ENCODE assay signal across 10 mouse cellular contexts in genomic region chr19:47886617-47887016, GRCm38 (mm10). TPM values are rescaled to one million over a fixed set of nuclear protein-coding genes. Genes with fewer than 3 reads are reported as not detected.
A peak's percentile ranks its signal among the peaks of the same experiment; 100 is the strongest.
DNase-seq lines count a peak whose midpoint lies in the region; ATAC-seq and TF ChIP-seq lines count a peak whose summit lies in the region.
"Had no signal": no experiment of that assay in that cellular context is flagged by ENCODE, and none has a peak within 500 bp of the region (broad histone marks: within the 10 kb centered on the region; RNA-seq: fewer than 3 reads in every experiment).

No protein-coding gene starts in this region.

- no peak for DNase-seq in thymus, adult 2 months
- no peak for DNase-seq in thymus, postnatal 14 days
- no peak for DNase-seq in layer of hippocampus, postnatal 14 days (ENCODE audit: low spot score in 2 of 2)
- no peak for DNase-seq in embryo, embryonic 10 days (ENCODE audit: low spot score)
- DNase-seq: cerebellum, postnatal 25 days; gastrocnemius, postnatal 14 days had no signal

- no peaks in the 10 kb centered on the region for H3K27me3 ChIP-seq in thymus, adult 2 months (ENCODE audit: control insufficient read depth, insufficient read depth, low read length)
- H3K27me3 ChIP-seq in intestine, embryonic 15.5 days (replicated peaks), result no peaks in the 10 kb centered on the region
- no peaks in the 10 kb centered on the region for H3K27me3 ChIP-seq in limb, embryonic 15.5 days

- peaks cover 43% of the 10 kb centered on the region for H3K4me1 ChIP-seq in thymus, adult 2 months (replicated peaks; ENCODE audit: control insufficient read depth, insufficient read depth, low read length)
- peaks cover 13% of the 10 kb centered on the region; the same call in 1 of the 2 replicates for H3K4me1 ChIP-seq in intestine, embryonic 15.5 days (replicated peaks)
- peaks cover 32% of the 10 kb centered on the region for H3K4me1 ChIP-seq in limb, embryonic 15.5 days

- H3K9me3 ChIP-seq in intestine, embryonic 15.5 days, result no peaks in the 10 kb centered on the region
- H3K9me3 ChIP-seq in limb, embryonic 15.5 days, result no peaks in the 10 kb centered on the region

- TF ChIP-seq POLR2A in thymus, adult 2 months (IDR thresholded peaks at IDR 0.05; ENCODE audit: control insufficient read depth, extremely low read depth, insufficient read depth, low read length, poor library complexity), result no peak

- no peaks in the 10 kb centered on the region for H3K36me3 ChIP-seq in thymus, adult 2 months (ENCODE audit: control insufficient read depth, insufficient read depth, low read length)
- H3K36me3 ChIP-seq in intestine, embryonic 15.5 days, result no peaks in the 10 kb centered on the region
- H3K36me3 ChIP-seq in limb, embryonic 15.5 days, result no peaks in the 10 kb centered on the region

- no peak for TF ChIP-seq CTCF in thymus, adult 2 months (IDR thresholded peaks at IDR 0.05; ENCODE audit: borderline replicate concordance, control insufficient read depth, extremely low read depth, insufficient read depth, low read length, poor library complexity)

- 0 out of 2 replicates have a peak, but pooled peaks have one; percentile 37 for ATAC-seq in intestine, embryonic 15.5 days
- ATAC-seq in limb, embryonic 15.5 days (ENCODE audit: insufficient number of reproducible peaks, low FRiP score, low TSS enrichment, low read depth), result no peak
- no peak for ATAC-seq in erythroid progenitor cell, adult 5-6 weeks (replicated peaks; ENCODE audit: low FRiP score, poor library complexity, severe bottlenecking)

- peak overlapping the region; percentile 89; the same call in 1 of the 2 replicates for H3K27ac ChIP-seq in thymus, adult 2 months (ENCODE audit: control insufficient read depth, insufficient read depth, low read length)
- no peak overlapping the region for H3K27ac ChIP-seq in intestine, embryonic 15.5 days
- peak overlapping the region; percentile 38; the same call in 1 of the 2 replicates for H3K27ac ChIP-seq in limb, embryonic 15.5 days
- H3K27ac ChIP-seq: macrophage had no signal

- H3K9ac ChIP-seq in intestine, embryonic 15.5 days, result no peak overlapping the region
- no peak overlapping the region for H3K9ac ChIP-seq in limb, embryonic 15.5 days

- 73% methylated on average over 7 of the region's 7 CpGs for WGBS in thymus, adult 2 months
- 33% methylated on average over 7 of the region's 7 CpGs for WGBS in intestine, embryonic 15.5 days
- 36% methylated on average over 7 of the region's 7 CpGs for WGBS in limb, embryonic 15.5 days

- no peak overlapping the region for H3K4me2 ChIP-seq in intestine, embryonic 15.5 days (replicated peaks)
- no peak overlapping the region for H3K4me2 ChIP-seq in limb, embryonic 15.5 days

- H3K4me3 ChIP-seq in thymus, adult 2 months (ENCODE audit: control insufficient read depth, insufficient read depth, low read length), result no peak overlapping the region
- H3K4me3 ChIP-seq in intestine, embryonic 15.5 days (replicated peaks), result no peak overlapping the region
- no peak overlapping the region for H3K4me3 ChIP-seq in limb, embryonic 15.5 days

RNA-seq across cellular contexts. Expression of gene Gsto2, which starts 21.3 kb away (rescaled TPM):
- polyA plus RNA-seq in thymus, adult 2 months (2012; rRNA removed), result 0.14 and 0.84 TPM in 2 replicates
- 0.68 and 0.97 TPM in 2 replicates for polyA plus RNA-seq in intestine, embryonic 15.5 days (2015; fragmentation: Nextera tagmentation; extraction: Ambion mirVana)
- 1.1 and 1.3 TPM in 2 replicates for polyA plus RNA-seq in limb, embryonic 15.5 days (2015; fragmentation: Nextera tagmentation; extraction: Ambion mirVana)
- total RNA-seq in erythroid progenitor cell, adult 5-6 weeks (2015; ENCODE audit: low replicate concordance), result not detected in 2 replicates
- not detected in 2 replicates for total RNA-seq in erythroid progenitor cell, adult 5-6 weeks (2017; ENCODE audit: low replicate concordance)
- 1 to 10 TPM; 1.8 to 3.0 TPM for total RNA-seq in layer of hippocampus, postnatal 14 days (2021)

RNA-seq across cellular contexts. Expression of gene Gsto1, which starts 31.8 kb away (rescaled TPM):
- polyA plus RNA-seq in thymus, adult 2 months (2012; rRNA removed), result 20.4 and 30.4 TPM in 2 replicates
- polyA plus RNA-seq in intestine, embryonic 15.5 days (2015; fragmentation: Nextera tagmentation; extraction: Ambion mirVana), result 468 and 476 TPM in 2 replicates
- polyA plus RNA-seq in limb, embryonic 15.5 days (2015; fragmentation: Nextera tagmentation; extraction: Ambion mirVana), result 227 and 249 TPM in 2 replicates
- 44.0 and 62.5 TPM in 2 replicates for total RNA-seq in erythroid progenitor cell, adult 5-6 weeks (2015; ENCODE audit: low replicate concordance)
- 11.0 and 26.1 TPM in 2 replicates for total RNA-seq in erythroid progenitor cell, adult 5-6 weeks (2017; ENCODE audit: low replicate concordance)
- 10 to 100 TPM; 74.0 to 77.7 TPM for total RNA-seq in layer of hippocampus, postnatal 14 days (2021)

RNA-seq across cellular contexts. Expression of gene Cfap43, which starts 32.5 kb away (rescaled TPM):
- 0.13 and 0.20 TPM in 2 replicates for polyA plus RNA-seq in thymus, adult 2 months (2012; rRNA removed)
- polyA plus RNA-seq in intestine, embryonic 15.5 days (2015; fragmentation: Nextera tagmentation; extraction: Ambion mirVana), result 0.11 and 0.28 TPM in 2 replicates
- 0.34 and 0.47 TPM in 2 replicates for polyA plus RNA-seq in limb, embryonic 15.5 days (2015; fragmentation: Nextera tagmentation; extraction: Ambion mirVana)
- total RNA-seq in erythroid progenitor cell, adult 5-6 weeks (2015; ENCODE audit: low replicate concordance), result not detected in 2 replicates
- not detected in 2 replicates for total RNA-seq in erythroid progenitor cell, adult 5-6 weeks (2017; ENCODE audit: low replicate concordance)
- 1 to 10 TPM; 1.5 to 4.8 TPM for total RNA-seq in layer of hippocampus, postnatal 14 days (2021)
- total RNA-seq: gastrocnemius, postnatal 14 days had no signal

RNA-seq across cellular contexts. Expression of gene Itprip, which starts 32.5 kb away (rescaled TPM):
- polyA plus RNA-seq in thymus, adult 2 months (2012; rRNA removed), result 32.6 and 37.4 TPM in 2 replicates
- polyA plus RNA-seq in intestine, embryonic 15.5 days (2015; fragmentation: Nextera tagmentation; extraction: Ambion mirVana), result 9.8 and 10.7 TPM in 2 replicates
- polyA plus RNA-seq in limb, embryonic 15.5 days (2015; fragmentation: Nextera tagmentation; extraction: Ambion mirVana), result 23.0 and 24.3 TPM in 2 replicates
- 5.8 and 11.7 TPM in 2 replicates for total RNA-seq in erythroid progenitor cell, adult 5-6 weeks (2015; ENCODE audit: low replicate concordance)
- total RNA-seq in erythroid progenitor cell, adult 5-6 weeks (2017; ENCODE audit: low replicate concordance), result 1.6 and 2.3 TPM in 2 replicates
- total RNA-seq in layer of hippocampus, postnatal 14 days (2021), result 1 to 10 TPM; 1.7 to 1.9 TPM

RNA-seq across cellular contexts. Expression of gene Cfap58, which starts 50.9 kb away (rescaled TPM):
- polyA plus RNA-seq in thymus, adult 2 months (2012; rRNA removed), result 0.03 and 0.04 TPM in 2 replicates
- not detected in 2 replicates for polyA plus RNA-seq in intestine, embryonic 15.5 days (2015; fragmentation: Nextera tagmentation; extraction: Ambion mirVana)
- not detected in 2 replicates for polyA plus RNA-seq in limb, embryonic 15.5 days (2015; fragmentation: Nextera tagmentation; extraction: Ambion mirVana)
- total RNA-seq in erythroid progenitor cell, adult 5-6 weeks (2015; ENCODE audit: low replicate concordance), result not detected in 2 replicates
- total RNA-seq in erythroid progenitor cell, adult 5-6 weeks (2017; ENCODE audit: low replicate concordance), result not detected in 2 replicates
- under 1 TPM; 0.29 to 0.55 TPM for total RNA-seq in layer of hippocampus, postnatal 14 days (2021)
- total RNA-seq: gastrocnemius, postnatal 14 days had no signal
- polyA plus RNA-seq: macrophage had no signal
